Mouse (Mus musculus) kidney, postnatal 0 days (tissue): ENCODE data around the gene Snap23. TPM values are rescaled to one million over a fixed set of nuclear protein-coding genes. Genes with fewer than 3 reads are reported as not detected.
"Not testable (repeated sequence)": the region's sequence is repeated elsewhere in the genome, so short reads cannot be mapped to it uniquely, and the experiment has no call there.

Experiments used
- ATAC-seq: fragments of 200-750 bp; cut with Nextera tagmentation; replicated peaks from 2 replicates; pipeline ENCODE4 v1.8.0; 2017; ENCODE audit warnings: low read depth, moderate number of reproducible peaks, moderate TSS enrichment, moderate library complexity; ENCODE audit not compliant: low FRiP score
- DNase-seq: peaks from one replicate; pipeline ENCODE4 v3.0.0-alpha.2; 2016; ENCODE audit warnings: low spot score
- H3K27ac ChIP-seq: fragments of 300-500 bp; sonication (generic); 2 replicates; pipeline ENCODE4 v1.5.1; 2014; ENCODE audit warnings: mild to moderate bottlenecking
- H3K27me3 ChIP-seq: fragments of 300-500 bp; sonication (generic); 2 replicates; pipeline ENCODE4 v1.6.1; 2014; ENCODE audit warnings: low read length, mixed read lengths; ENCODE audit not compliant: insufficient read depth
- H3K36me3 ChIP-seq: fragments of 300-500 bp; sonication (generic); 2 replicates; pipeline ENCODE4 v1.6.1; 2014; ENCODE audit warnings: low read length, mixed read lengths; ENCODE audit not compliant: insufficient read depth
- H3K4me1 ChIP-seq: fragments of 300-500 bp; sonication (generic); replicated peaks from 2 replicates; pipeline ENCODE4 v1.6.1; 2014; ENCODE audit warnings: antibody characterized with exemption, low read length, mixed read lengths; ENCODE audit not compliant: insufficient read depth
- H3K4me2 ChIP-seq: fragments of 300-500 bp; sonication (generic); 2 replicates; pipeline ENCODE4 v1.6.1; 2014; ENCODE audit warnings: mild to moderate bottlenecking, low read length, moderate library complexity, mixed read lengths
- H3K4me3 ChIP-seq: fragments of 300-500 bp; sonication (generic); replicated peaks from 2 replicates; pipeline ENCODE4 v1.5.1; 2014; ENCODE audit warnings: low read depth, low read length
- H3K9ac ChIP-seq: fragments of 300-500 bp; sonication (generic); 2 replicates; pipeline ENCODE4 v1.6.1; 2014; ENCODE audit warnings: low read depth, low read length
- H3K9me3 ChIP-seq: fragments of 300-500 bp; sonication (generic); replicated peaks from 2 replicates; pipeline ENCODE4 v1.6.1; 2016; ENCODE audit warnings: low read length, inconsistent platforms, mixed read lengths
- CTCF ChIP-seq: IDR thresholded peaks from 2 replicates; pipeline ENCODE4 v1.5.1; 2016; ENCODE audit warnings: antibody characterized with exemption, low read depth, mild to moderate bottlenecking, moderate library complexity
- WGBS: fragments of 180-500 bp; shearing (Covaris S2); extraction: QIAGEN DNeasy Blood & Tissue Kit; methylation state at CpG from one replicate; pipeline ENCODE4 v1.1.7; 2014; 5-methylcytosine and 5-hydroxymethylcytosine counted together
- polyA plus RNA-seq: library from polyadenylated mRNA; unstranded; fragments of >200 nt; fragmentation: Nextera tagmentation; extraction: Ambion mirVana; gene quantifications from 2 replicates; pipeline ENCODE4 v1.2.1, GENCODE M21; 2015

The Snap23 gene
- polyA plus RNA-seq, 1 experiment from 2014 or later: 36.3 TPM

DNA sequence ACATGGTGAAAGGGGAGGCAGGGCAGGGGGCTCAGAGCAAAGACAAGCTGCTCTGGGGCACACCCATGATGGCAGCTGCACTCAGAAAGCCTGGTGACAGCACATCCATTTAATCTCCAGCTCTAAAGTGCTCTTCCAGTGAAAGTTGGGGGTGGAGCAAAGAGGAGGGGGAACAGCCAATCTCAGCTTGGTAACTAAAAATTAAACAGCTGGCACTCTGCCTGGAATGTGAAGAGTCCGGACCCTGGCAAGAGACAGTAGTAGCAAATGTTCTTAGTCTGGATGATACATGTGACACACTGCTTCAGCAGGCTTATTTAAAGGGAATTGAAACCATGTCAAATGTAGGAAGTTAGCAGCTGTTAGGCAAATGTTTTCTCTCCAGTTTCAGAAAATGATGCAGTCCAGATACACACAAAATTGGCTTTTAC is 27.7 kb upstream of the Snap23 start:
- no peaks in the 10 kb centered on the region for H3K27me3 ChIP-seq
- peak; percentile 84 for ATAC-seq
- peak; percentile 94 for DNase-seq
- no peak for TF ChIP-seq CTCF
- H3K36me3 ChIP-seq: peaks cover 7% of the 10 kb centered on the region; the same call in 1 of the 2 replicates
- no peak overlapping the region for H3K4me3 ChIP-seq
- H3K9ac ChIP-seq: no peak overlapping the region
- no peaks in the 10 kb centered on the region for H3K9me3 ChIP-seq
- H3K27ac ChIP-seq: peak overlapping the region; percentile 20; the same call in 1 of the 2 replicates
- no peak overlapping the region for H3K4me2 ChIP-seq
- H3K4me1 ChIP-seq: no peaks in the 10 kb centered on the region
- WGBS: 12% methylated on average over 1 of the region's 1 CpGs

DNA sequence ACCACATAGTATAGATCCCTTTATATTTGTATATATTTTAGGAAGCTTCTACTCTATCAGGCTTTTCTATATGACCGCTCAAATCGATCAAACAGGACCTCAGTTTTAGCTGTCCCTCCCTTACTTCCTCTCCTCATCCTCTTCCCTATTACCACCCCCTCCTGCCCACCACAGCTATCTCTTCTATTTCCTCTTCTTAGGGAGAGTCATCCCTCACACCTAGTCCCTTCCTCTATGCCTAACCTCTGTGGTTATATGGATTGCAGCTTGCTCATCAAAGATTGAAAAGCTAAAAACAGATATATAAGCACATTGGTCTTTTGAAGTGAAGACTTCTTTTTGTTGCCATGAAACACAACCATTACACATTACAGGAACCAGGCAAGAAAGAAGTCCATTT is 22.7 kb upstream of the Snap23 start:
- Histone ChIP-seq H3K4me2 (no peak overlapping the region), H3K36me3 (0 out of 2 replicates have a peak, but pooled peaks cover 13% of the 10 kb centered on the region), H3K27ac (no peak overlapping the region), H3K4me1 (no peaks in the 10 kb centered on the region), H3K9ac (no peak overlapping the region), H3K4me3 (no peak overlapping the region), H3K9me3 (no peaks in the 10 kb centered on the region), H3K27me3 (no peaks in the 10 kb centered on the region)
- DNase-seq: no peak
- 94% methylated on average over 2 of the region's 2 CpGs for WGBS
- no peak for TF ChIP-seq CTCF
- ATAC-seq: no peak

DNA sequence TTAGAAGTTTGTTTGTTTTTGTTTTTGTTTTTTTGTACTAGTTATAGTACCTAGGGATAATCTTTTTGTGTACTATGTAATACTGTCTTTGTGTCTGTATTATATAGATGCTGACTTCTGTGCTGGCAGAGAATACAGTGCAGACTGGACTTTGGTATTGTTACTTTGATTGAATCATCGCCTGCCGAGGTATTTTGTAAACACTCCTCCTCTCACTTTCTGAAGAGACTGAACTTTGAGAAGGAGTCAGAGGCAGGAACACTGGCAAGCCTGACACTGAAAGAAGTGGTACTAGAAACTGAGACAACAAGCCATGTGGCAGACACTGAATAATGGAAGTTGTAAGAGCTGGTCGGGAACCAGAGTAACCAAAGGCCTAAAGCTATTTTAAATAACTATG is 10.6 kb upstream of the Snap23 start:
- DNase-seq: no peak
- WGBS: 68% methylated on average over 3 of the region's 3 CpGs
- ATAC-seq: no peak
- Histone ChIP-seq H3K9ac (no peak overlapping the region), H3K4me1 (no peaks in the 10 kb centered on the region), H3K36me3 (peaks cover 4% of the 10 kb centered on the region; the same call in 1 of the 2 replicates), H3K9me3 (no peaks in the 10 kb centered on the region), H3K27me3 (no peaks in the 10 kb centered on the region), H3K27ac (no peak overlapping the region), H3K4me2 (no peak overlapping the region), H3K4me3 (no peak overlapping the region)
- TF ChIP-seq CTCF: no peak

GRCm38 (mm10) chr2:120558813-120559212 is 8.7 kb upstream of the Snap23 start:
- WGBS: 79% methylated on average over 3 of the region's 3 CpGs
- DNase-seq (no peak), ATAC-seq (no peak)
- Histone ChIP-seq H3K9ac (no peak overlapping the region), H3K27ac (no peak overlapping the region), H3K9me3 (no peaks in the 10 kb centered on the region), H3K4me3 (no peak overlapping the region), H3K27me3 (no peaks in the 10 kb centered on the region), H3K4me1 (no peaks in the 10 kb centered on the region), H3K4me2 (no peak overlapping the region), H3K36me3 (peaks cover 3% of the 10 kb centered on the region; the same call in 1 of the 2 replicates)
- no peak for TF ChIP-seq CTCF

- no peak overlapping the region for H3K4me3 ChIP-seq
- DNase-seq: no peak
- H3K27ac ChIP-seq: no peak overlapping the region
- no peaks in the 10 kb centered on the region for H3K27me3 ChIP-seq
- no peak overlapping the region for H3K4me2 ChIP-seq
- H3K4me1 ChIP-seq: no peaks in the 10 kb centered on the region
- no peaks in the 10 kb centered on the region for H3K36me3 ChIP-seq
- ATAC-seq: no peak
- H3K9me3 ChIP-seq: no peaks in the 10 kb centered on the region
- TF ChIP-seq CTCF: no peak
- H3K9ac ChIP-seq: no peak overlapping the region
- WGBS: 95% methylated on average over 1 of the region's 1 CpGs
Measured at GRCm38 (mm10) chr2:120561524-120561923, 5.9 kb upstream of the Snap23 start.

DNA sequence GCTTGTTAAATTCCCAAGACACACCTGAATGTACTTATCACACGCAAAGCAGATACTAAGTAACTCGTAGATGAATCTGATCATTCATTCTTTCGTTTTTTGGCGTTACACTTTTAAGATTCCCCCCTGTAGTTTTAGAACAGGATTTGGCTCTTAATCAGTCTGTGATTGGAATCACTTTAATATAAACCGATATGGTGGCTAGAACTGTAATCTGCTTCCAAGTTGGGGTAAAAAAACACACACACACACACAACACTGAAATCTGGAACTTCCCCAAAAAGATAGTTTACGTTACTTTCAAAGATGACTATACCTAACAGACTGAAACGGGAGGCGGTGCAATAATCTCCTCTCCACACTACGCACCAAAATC is 4.6 kb upstream of the Snap23 start:
- H3K4me3 ChIP-seq: peak overlapping the region; percentile 96
- no peaks in the 10 kb centered on the region for H3K36me3 ChIP-seq
- H3K9ac ChIP-seq: peak overlapping the region; percentile 96
- ATAC-seq: no peak
- peak overlapping the region; percentile 72 for H3K4me2 ChIP-seq
- no peaks in the 10 kb centered on the region for H3K4me1 ChIP-seq
- WGBS: 23% methylated on average over 9 of the region's 9 CpGs
- no peak for DNase-seq
- TF ChIP-seq CTCF: no peak
- H3K9me3 ChIP-seq: no peaks in the 10 kb centered on the region
- H3K27ac ChIP-seq: no peak overlapping the region
- H3K27me3 ChIP-seq: no peaks in the 10 kb centered on the region

DNA sequence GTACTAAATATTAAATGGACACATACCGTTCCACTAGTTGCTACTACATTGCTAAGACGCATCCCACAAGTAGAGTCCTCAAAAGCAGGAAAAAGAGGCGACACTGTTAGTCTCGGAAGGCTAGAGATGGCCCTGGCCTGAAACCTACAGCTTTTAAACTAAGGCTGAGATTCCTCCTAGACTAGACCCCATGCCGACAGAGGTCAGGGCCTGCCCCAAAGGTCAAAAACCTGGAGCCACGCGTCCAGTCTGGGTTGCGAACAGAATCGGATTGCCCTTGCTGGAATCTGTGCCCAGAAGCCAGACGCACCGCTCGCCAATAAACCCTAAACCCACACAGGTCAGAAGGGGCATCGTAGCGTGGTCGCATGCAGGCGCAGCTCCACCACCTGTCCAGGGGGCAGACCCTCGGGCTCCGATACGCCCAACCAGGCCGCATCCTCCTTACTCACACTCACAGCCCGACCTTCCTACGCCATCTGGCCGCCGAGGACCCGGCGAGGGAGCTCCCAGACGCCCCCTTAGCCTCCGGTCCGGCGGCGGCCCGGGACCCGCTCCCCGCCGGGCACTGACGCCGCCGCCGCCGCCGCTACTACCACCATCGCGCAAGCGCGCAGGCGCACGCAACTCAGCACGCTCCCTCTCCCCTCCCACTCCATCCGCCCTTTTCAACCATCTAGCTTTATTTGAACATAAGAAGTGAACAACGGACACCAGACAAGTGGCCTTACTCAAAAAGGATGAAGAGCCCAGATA is 4.1 kb upstream of the Snap23 start, which contains the start of gene Zfp106:
Gene Zfp106, minus strand, starts transcription at position 609 of the 756 bp plus-strand sequence.
- H3K36me3 ChIP-seq: no peaks in the 10 kb centered on the region
- DNase-seq (peak; percentile 97), ATAC-seq (peak; percentile 67)
- peak within 1 kb of the TSS; percentile 72 for H3K4me2 ChIP-seq
- no peaks in the 10 kb centered on the region for H3K27me3 ChIP-seq
- WGBS: 1% methylated on average over 49 of the region's 50 CpGs
- H3K9me3 ChIP-seq: no peaks in the 10 kb centered on the region
- H3K9ac ChIP-seq: peak within 1 kb of the TSS; percentile 96
- H3K27ac ChIP-seq: peak within 1 kb of the TSS; percentile 88
- H3K4me1 ChIP-seq: no peaks in the 10 kb centered on the region; the same call in 1 of the 2 replicates
- H3K4me3 ChIP-seq: peak within 1 kb of the TSS; percentile 96
- TF ChIP-seq CTCF: no peak

- DNase-seq, H3K9ac ChIP-seq, H3K27ac ChIP-seq, H3K27me3 ChIP-seq, H3K36me3 ChIP-seq, ATAC-seq, H3K4me1 ChIP-seq, H3K4me2 ChIP-seq, H3K4me3 ChIP-seq, H3K9me3 ChIP-seq: not testable (repeated sequence)
- 88% methylated on average over 4 of the region's 4 CpGs for WGBS
Measured at GRCm38 (mm10) chr2:120564548-120565188, 2.8 kb upstream of the Snap23 start.
